Mouse (Mus musculus) spleen, postnatal 14 days (tissue): Measurements from ENCODE around the gene Dazap1.
"Not testable (repeated sequence)": the region's sequence is repeated elsewhere in the genome, so short reads cannot be mapped to it uniquely, and the experiment has no call there.

Experiments
- DNase-seq, 2 experiments: peaks; one replicate each; pipeline ENCODE4 v3.0.0; 2021 to 2022; ENCODE audit warnings: low spot score in 2 of 2

The Dazap1 gene

GRCm38 (mm10) chr10:80260642-80261584, at the start of gene Dazap1, which contains the start of gene Gamt:
Gene Dazap1 (plus strand): TSS chr10:80261486.
Gene Gamt (minus strand): TSS chr10:80261012.
- peak; percentile 92 to 94 for DNase-seq

- not testable (repeated sequence) for DNase-seq
Measured at GRCm38 (mm10) chr10:80211547-80212103, 49.7 kb upstream of the Dazap1 start.

DNA sequence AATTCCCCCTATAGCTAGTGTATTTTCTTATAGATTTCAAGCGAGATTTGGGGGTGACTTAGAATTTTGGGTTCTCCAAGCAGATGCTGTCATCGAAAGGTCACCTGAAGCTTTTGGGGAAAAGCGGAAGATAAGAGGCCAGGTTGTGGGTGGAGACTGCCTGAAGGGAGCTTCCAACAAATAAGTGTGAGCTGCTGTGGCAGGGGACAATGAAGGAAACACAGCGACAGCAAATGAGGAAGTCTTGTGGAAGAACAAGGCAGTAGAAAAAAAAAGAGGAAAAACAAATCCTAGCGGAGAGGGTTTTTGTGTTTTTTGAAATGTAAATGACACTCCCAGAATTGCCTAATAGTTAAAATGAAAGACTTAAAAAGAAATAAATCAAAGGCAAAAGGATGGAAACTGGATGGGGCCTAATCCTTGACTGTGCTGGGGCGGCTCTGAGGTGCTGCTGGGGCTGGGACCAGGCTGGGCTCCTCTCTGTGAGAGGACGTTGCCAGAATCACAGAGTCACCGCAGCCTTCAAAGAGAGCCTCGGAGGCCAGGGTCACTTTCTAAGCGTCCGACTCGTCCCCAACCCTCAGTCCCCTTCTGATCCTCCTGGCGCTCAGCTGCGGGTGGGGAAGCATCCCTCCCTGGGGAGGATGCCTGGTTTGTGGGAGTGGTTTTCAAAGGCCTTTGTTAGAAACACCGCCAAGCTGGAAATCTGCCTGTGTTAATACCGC, 46.1 kb upstream of the Dazap1 start:
- no peak for DNase-seq

- DNase-seq, result no peak
Measured at GRCm38 (mm10) chr10:80220676-80221075, 40.6 kb upstream of the Dazap1 start.

GRCm38 (mm10) chr10:80223137-80223536, 38.1 kb upstream of the Dazap1 start:
- DNase-seq, result not testable (repeated sequence)

DNA sequence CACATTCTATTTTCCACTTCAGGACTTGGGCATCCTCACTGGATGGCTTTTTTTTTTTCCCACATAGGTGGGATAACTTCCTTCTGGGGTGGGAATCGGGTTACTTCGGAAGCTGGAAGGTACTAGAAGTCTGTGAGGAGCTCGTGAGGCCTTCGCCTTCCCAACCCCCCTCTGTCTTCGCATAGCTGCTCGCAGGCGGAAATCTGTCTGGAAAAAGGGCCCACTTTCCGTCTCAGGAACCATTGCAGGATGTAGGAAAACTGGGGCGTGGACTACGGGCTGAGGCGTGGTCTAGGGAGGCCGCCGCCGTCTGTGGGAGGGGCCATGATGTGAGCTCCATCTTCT, 35.2 kb upstream of the Dazap1 start:
- DNase-seq, result no peak

- peak; percentile 96 to 97 for DNase-seq
Measured at GRCm38 (mm10) chr10:80226416-80227165, 34.7 kb upstream of the Dazap1 start, which contains the start of gene Mum1. Gene Mum1 (plus strand): TSS chr10:80226434.

DNA sequence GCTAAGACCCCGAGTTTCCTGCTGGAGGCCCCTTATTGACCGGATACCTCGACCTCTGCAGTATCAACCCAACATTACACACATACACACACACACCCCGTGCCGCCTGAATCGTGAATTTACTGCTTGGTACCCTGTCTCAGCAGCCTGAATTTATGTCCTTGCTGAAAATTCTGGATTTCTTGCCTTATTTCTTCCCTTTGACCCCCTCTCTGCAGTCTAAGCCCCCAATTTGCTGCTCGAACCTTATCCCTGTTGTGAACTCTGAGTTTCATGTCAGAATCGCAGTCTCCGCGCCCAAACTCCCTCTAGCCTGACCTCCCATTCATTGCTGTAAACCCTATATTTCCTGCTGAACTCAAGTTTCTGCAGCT, 34.1 kb upstream of the Dazap1 start:
- no peak for DNase-seq

DNA sequence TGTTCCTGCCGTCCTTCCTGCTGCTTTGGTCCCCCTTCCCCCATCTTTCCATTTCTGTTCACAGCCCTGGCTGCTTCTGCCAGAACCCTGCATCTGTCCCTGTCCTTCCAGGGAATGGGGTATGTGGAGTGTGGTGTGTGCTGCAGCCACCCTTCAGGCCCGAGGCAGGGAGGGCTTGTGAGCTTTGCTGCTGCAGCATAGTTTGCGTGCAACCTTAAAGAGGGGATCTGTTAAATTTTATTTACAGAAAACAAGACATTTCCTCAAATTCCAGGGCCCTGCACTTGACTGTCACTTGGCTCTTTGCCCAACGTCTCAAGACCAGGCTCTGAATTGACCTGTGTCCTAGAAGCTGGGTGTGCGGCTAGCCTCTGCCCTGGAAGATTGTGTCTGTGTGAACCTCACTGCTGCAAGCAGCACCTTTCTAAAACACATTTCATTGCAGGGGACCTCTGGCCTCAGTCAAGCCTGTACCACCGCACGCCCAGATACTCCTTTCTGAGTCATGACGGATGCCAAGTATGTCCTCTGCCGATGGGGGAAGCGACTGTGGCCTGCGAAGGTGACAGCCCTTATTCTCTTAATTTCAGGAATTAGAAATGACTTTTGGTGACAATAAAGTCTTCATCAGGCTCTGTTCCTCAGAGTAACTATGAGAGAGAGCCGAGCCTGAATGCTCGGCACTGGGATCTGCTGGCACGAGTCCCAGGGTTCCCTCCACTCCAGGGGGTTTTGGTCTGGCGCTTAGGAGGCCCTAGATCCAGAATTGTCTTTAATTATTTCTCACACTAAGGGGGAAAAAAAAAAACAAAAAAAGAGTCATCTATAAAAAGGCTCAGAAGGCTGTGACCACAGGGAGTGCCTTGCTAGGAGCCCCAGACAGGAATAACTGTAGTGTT, 33.2 kb upstream of the Dazap1 start:
- no peak for DNase-seq

DNA sequence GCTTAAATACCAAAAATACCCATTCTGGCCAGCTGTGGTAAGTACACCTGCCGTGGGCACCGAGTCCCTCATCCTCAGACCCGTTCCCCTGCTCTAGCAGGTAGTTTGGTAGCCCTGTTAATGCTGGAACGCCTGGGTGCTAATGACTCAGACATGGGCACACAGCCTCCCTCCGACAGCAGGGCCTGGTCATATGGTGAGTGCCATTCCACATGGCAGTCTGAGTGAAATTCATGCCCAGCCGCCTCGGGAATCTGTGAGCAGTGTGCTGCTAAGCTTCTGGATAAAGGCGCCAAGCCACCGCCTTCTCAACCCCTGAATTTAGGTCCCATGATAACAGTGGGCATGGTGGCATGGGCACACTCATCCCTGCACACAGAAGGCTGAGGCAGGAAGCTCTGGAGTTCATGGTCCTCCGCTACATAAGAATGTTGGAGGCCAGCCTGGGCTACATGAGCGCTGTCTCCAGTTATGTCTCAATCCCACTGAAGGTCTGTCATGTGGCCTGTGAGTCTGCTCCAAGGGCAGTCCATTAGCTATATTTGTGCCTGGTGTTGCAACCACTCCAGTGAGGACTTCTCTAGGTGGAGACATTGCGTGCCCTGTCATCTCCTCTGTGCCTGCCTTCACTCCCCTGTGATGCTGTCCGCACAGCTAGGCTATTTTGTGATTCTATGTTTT, 25.0 kb upstream of the Dazap1 start:
- DNase-seq, result no peak

GRCm38 (mm10) chr10:80237020-80237419, 24.3 kb upstream of the Dazap1 start:
- no peak for DNase-seq

DNA sequence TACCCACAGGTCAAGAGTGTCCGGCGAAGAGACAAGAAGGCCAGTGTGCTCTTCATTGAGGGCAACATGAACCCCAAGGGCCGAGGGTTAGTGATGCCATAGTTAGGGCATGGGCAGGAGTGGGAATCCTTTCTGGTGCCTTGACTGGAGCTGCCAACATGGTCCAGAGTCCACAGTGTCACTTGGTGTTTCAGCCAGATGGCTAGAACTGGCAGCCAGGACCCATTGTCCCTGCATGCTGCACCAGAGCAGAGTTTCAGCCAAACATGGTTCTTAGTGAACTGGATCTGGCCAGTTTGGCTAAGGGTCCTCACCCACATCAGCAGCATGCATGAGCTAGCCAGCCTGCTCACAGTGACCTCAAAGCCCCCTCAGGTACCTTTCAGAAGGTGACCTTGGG, 23.0 kb upstream of the Dazap1 start:
- DNase-seq, result no peak

DNA sequence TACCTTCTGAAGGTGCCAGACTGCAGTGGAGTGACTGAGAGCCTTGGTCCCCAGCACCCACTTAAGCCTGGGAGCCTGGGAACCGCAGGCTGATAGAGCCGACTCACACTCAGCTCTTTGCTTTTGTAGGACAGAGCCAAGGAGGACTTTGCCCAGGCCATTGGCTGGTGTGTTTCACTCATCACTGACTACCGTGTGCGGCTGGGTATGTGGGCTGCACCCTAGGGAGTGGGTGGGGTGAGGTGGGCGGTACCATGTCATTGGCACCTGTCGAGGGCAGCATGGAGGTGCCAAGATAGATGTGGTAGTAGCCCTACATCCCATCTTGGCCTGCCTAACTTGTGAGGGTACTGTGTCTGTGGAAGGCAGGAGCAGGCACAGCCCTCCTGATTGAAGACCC, 21.5 kb upstream of the Dazap1 start:
- no peak for DNase-seq

DNA sequence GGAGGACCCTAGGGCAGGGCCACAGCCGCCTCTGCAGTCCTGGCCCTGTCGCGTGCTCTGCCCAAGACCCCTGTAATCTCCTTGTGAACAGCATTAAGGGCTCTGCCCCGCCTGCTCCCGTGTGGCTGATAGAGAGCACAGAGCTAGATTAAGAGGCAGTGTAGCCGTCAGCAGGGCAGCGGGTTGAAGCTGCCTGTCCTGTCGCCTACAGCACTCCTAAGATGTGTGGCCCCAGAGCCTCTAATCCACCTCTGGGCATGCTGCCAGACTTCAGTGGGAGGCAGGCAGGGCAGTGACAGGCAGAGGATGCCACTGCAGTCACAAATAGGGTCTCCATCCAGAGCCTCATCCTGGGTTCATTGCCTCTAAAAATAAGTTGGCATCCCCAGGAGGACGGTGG, 19.2 kb upstream of the Dazap1 start:
- DNase-seq, result no peak

DNA sequence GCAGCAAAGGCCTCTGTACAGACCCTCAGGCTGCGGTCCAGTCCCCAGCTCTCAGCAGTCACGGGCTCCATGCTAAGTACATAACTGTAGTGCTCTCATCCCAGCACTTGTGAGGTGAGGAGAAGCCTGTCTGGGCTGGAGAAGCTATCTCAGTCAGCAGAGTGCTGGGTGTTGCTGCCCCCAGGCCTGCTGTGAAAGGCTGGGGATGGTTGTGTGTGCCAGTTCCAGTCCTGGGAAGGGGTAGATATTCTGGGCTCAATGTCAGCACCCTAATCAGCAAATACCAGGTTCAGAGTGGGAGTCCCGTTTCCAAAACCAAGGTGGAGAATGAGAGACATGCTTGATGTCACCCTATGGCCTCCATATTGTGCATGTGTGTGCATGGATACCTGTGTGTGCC, 18.7 kb upstream of the Dazap1 start:
- no peak for DNase-seq

DNA sequence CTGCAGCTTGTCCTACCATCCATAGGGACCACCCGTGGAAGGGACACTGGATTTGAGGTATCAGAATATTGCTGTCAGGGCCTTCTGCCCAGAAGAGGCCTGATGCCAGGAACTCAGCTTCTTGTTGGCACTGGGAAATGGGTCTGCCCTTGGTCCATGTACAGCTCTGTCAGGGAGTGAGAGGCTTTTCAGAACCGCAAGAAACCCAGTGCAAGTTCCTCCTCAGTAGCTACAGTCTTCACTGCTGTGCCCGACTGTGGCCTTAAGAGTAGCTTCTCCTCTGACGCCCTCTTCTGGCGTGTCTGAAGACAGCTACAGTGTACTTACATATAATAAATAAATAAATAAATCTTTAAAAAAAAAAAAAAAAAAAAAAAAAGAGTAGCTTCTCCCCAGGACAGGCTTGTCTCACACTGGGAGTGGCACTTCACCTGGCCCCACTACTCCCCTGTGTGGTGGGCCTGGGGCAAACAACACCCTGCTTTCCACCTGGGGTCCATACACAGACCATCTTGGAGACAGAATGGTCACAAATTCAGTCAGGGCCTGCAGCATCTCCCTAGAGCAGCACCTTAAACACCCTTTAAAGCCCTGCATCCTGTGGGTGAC, 16.4 kb upstream of the Dazap1 start:
- DNase-seq, result no peak

GRCm38 (mm10) chr10:80245600-80245999, 15.7 kb upstream of the Dazap1 start:
- DNase-seq, result peak; percentile 52 to 78

DNA sequence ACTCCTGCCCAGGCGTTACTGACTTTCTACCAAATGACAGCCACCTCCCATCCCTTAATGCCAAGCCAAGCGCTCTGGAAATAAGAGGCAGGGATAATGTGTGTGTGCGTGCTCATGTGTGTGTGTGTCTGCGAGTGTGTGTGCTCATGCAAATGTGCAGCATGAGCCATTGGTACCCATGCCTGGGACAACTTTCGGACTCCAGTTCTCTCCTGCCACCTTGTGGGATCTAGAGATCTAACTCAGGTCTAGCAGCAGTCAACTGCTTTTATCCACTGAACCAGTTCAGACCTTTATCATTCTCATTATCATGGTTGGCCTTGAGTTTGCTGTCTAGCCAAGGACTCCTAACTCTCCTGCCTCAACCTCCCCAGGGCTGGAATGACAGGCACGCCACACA, 13.4 kb upstream of the Dazap1 start:
- no peak for DNase-seq

DNA sequence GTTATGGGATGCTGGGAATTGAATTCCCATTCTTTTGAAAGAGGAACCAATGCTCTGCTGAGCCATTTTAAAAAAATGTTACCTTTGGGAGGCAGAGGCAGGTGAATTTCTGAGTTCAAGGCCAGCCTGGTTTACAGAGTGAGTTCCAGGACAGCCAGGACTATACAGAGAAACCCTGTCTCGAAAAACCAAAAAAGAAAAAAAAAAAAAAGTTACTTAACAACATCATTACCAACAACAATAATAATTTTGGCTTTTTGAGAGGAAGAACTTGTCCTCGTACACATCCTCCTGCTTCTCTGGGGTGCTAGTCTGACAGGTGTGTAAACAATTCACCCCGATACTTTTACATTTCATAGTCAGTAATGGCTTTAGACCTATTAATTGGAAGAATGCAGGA, 12.8 kb upstream of the Dazap1 start:
- not testable (repeated sequence) for DNase-seq
